Mouse (Mus musculus): ENCODE results near the gene Rimkla. TPM values are rescaled to one million over a fixed set of nuclear protein-coding genes. Genes with fewer than 3 reads are reported as not detected.

The Rimkla gene
- total and polyA plus RNA-seq, 2 experiments from 2014 or later = 3.0 to 6.4 TPM

- no peak overlapping the region for H3K27ac ChIP-seq (ENCODE audit: low read depth)
Measured at GRCm38 (mm10) chr4:119417270-119417669, 75.2 kb downstream of the Rimkla start.

More at GRCm38 (mm10) chr4:119417270-119417669, 75.2 kb downstream of the Rimkla start:
- TF ChIP-seq EP300 (IDR thresholded peaks at IDR 0.05; ENCODE audit: low read depth) (no peak), CTCF (IDR thresholded peaks at IDR 0.05; ENCODE audit: low read depth) (no peak)
- Histone ChIP-seq H3K9me3 (replicated peaks; ENCODE audit: control insufficient read depth, low read length) (no peaks in the 10 kb centered on the region), H3K27me3 (ENCODE audit: control insufficient read depth, insufficient read depth, low read length) (no peaks in the 10 kb centered on the region), H3K4me2 (ENCODE audit: low read depth, low read length) (no peak overlapping the region), H3K9ac (replicated peaks; ENCODE audit: low read depth, low read length) (no peak overlapping the region), H3K4me1 (ENCODE audit: control insufficient read depth, insufficient read depth) (peaks cover 17% of the 10 kb centered on the region; the same call in 1 of the 2 replicates), H3K36me3 (replicated peaks; ENCODE audit: control insufficient read depth, insufficient read depth, low read length) (no peaks in the 10 kb centered on the region; the same call in 1 of the 2 replicates), H3K4me3 (ENCODE audit: low read depth, low read length) (no peak overlapping the region)
- 59% methylated on average over 3 of the region's 3 CpGs for WGBS
- DNase-seq (ENCODE audit: low spot score) (no peak), ATAC-seq (ENCODE audit: insufficient read depth, low read depth) (no peak)

Other genes starting within 250 kb of the Rimkla start
- gene Cldn19, start 237.2 kb downstream of the Rimkla start, total RNA-seq (2014; rRNA removed; ENCODE audit: low replicate concordance) = not detected in 2 replicates
- gene Cldn19, start 237.2 kb downstream of the Rimkla start, polyA plus RNA-seq (2015; fragmentation: Nextera tagmentation; extraction: Ambion mirVana) = 0.05 TPM in 1 of 2 replicates, not detected in the other
- 292 and 309 TPM in 2 replicates for gene Ybx1, start 198.0 kb downstream of the Rimkla start, total RNA-seq (2014; rRNA removed; ENCODE audit: low replicate concordance)
- gene Ybx1, start 198.0 kb downstream of the Rimkla start, polyA plus RNA-seq (2015; fragmentation: Nextera tagmentation; extraction: Ambion mirVana) = 515 and 546 TPM in 2 replicates
- gene Ppih, start 172.1 kb downstream of the Rimkla start, total RNA-seq (2014; rRNA removed; ENCODE audit: low replicate concordance) = 15.2 and 31.1 TPM in 2 replicates
- gene Ppih, start 172.1 kb downstream of the Rimkla start, polyA plus RNA-seq (2015; fragmentation: Nextera tagmentation; extraction: Ambion mirVana) = 21.5 and 26.0 TPM in 2 replicates
- not detected in 2 replicates for gene Ccdc30, start 77.1 kb downstream of the Rimkla start, total RNA-seq (2014; rRNA removed; ENCODE audit: low replicate concordance)
- gene Ccdc30, start 77.1 kb downstream of the Rimkla start, polyA plus RNA-seq (2015; fragmentation: Nextera tagmentation; extraction: Ambion mirVana) = 2.1 and 2.3 TPM in 2 replicates
- gene Ppcs, start 70.2 kb downstream of the Rimkla start, total RNA-seq (2014; rRNA removed; ENCODE audit: low replicate concordance) = 17.4 and 22.5 TPM in 2 replicates
- gene Ppcs, start 70.2 kb downstream of the Rimkla start, polyA plus RNA-seq (2015; fragmentation: Nextera tagmentation; extraction: Ambion mirVana) = 39.3 and 40.0 TPM in 2 replicates
- gene Zmynd12, start 69.8 kb downstream of the Rimkla start, total RNA-seq (2014; rRNA removed; ENCODE audit: low replicate concordance) = not detected in 2 replicates
- 0.21 and 0.37 TPM in 2 replicates for gene Zmynd12, start 69.8 kb downstream of the Rimkla start, polyA plus RNA-seq (2015; fragmentation: Nextera tagmentation; extraction: Ambion mirVana)
- 16.6 and 52.4 TPM in 2 replicates for gene Foxj3, start 44.4 kb upstream of the Rimkla start, total RNA-seq (2014; rRNA removed; ENCODE audit: low replicate concordance)
- 9.8 and 10.7 TPM in 2 replicates for gene Foxj3, start 44.4 kb upstream of the Rimkla start, polyA plus RNA-seq (2015; fragmentation: Nextera tagmentation; extraction: Ambion mirVana)
- 3.6 and 6.7 TPM in 2 replicates for gene Frg2f1, start 46.9 kb upstream of the Rimkla start, total RNA-seq (2014; rRNA removed; ENCODE audit: low replicate concordance)
- 4.7 and 6.5 TPM in 2 replicates for gene Frg2f1, start 46.9 kb upstream of the Rimkla start, polyA plus RNA-seq (2015; fragmentation: Nextera tagmentation; extraction: Ambion mirVana)
- not detected in 2 replicates for gene Guca2a, start 145.1 kb upstream of the Rimkla start, total RNA-seq (2014; rRNA removed; ENCODE audit: low replicate concordance)
- gene Guca2a, start 145.1 kb upstream of the Rimkla start, polyA plus RNA-seq (2015; fragmentation: Nextera tagmentation; extraction: Ambion mirVana) = 0.29 and 0.42 TPM in 2 replicates
- gene Guca2b, start 166.3 kb upstream of the Rimkla start, total RNA-seq (2014; rRNA removed; ENCODE audit: low replicate concordance) = not detected in 2 replicates
- gene Guca2b, start 166.3 kb upstream of the Rimkla start, polyA plus RNA-seq (2015; fragmentation: Nextera tagmentation; extraction: Ambion mirVana) = not detected in 2 replicates
- gene Hivep3, start 241.2 kb upstream of the Rimkla start, total RNA-seq (2014; rRNA removed; ENCODE audit: low replicate concordance) = 2.3 and 10.4 TPM in 2 replicates
- gene Hivep3, start 241.2 kb upstream of the Rimkla start, polyA plus RNA-seq (2015; fragmentation: Nextera tagmentation; extraction: Ambion mirVana) = 5.8 and 6.6 TPM in 2 replicates